Mouse (Mus musculus) regulatory T cell (primary cell): ENCODE results near the gene Akt1.

ENCODE experiments used
- in situ Hi-C: fragments of 300-600 bp; cut with MboI, MseI; formaldehyde crosslinking; loops from one replicate; pipeline ENCODE4 v1.15.1; 2025; ENCODE audit warnings: high pct_unique_total_duplicates

The Akt1 gene

GRCm38 (mm10) chr12:112663303-112663702, 11.4 kb downstream of the Akt1 start:
- in situ Hi-C loops = no loop called here

DNA sequence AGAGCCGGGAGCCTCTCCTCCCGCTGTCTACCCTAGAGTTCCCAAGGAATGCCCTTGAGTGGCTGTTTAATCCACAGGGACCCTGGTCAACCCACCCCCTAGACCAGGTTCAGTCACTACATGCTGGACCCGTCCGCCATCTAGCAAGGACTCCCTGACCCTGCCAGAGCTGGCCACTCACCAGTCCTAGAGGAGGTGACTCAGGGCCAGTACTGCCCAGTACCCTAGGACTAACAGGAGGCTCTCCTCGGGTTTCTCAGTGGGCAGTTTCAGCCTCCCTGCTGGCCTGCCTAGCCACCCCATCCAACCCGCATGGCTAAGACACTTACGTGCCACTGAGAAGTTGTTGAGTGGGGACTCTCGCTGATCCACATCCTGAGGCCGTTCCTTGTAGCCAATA, 12.8 kb downstream of the Akt1 start:
- in situ Hi-C loops = no loop called here

GRCm38 (mm10) chr12:112661327-112661605, 13.4 kb downstream of the Akt1 start:
- in situ Hi-C loops = no loop called here

- in situ Hi-C loops = no loop called here
Observed at GRCm38 (mm10) chr12:112660576-112661326, 13.9 kb downstream of the Akt1 start.

- in situ Hi-C loops = loop anchor here (5.0 kb wide), 1 partner anchor 48 kb away; no protein-coding TSS in a partner anchor
Observed at GRCm38 (mm10) chr12:112659109-112659508, 15.6 kb downstream of the Akt1 start.

- in situ Hi-C loops = loop anchor here (5.0 kb wide), 1 partner anchor 49 kb away; no protein-coding TSS in a partner anchor
Observed at GRCm38 (mm10) chr12:112658619-112659018, 16.1 kb downstream of the Akt1 start.

DNA sequence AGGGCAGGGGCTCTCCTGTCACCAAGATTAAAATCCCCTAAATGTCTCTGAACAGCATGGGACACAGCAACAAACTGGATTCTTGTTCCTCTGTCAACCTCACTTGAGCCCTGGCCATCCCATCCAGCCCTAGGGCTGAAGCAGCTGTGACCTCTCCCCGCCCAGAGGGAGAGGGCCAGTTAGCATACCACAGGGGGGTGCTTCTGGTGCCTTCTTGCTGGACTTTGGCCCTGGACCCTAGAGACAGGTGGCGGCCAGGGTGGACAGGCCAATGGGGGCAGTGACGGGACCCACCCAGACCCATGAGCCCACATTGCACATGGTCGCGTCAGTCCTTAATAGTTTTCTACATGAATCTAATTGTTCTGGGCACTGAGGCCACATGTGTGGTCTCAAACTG, 20.6 kb downstream of the Akt1 start:
- in situ Hi-C loops = no loop called here

- in situ Hi-C loops = no loop called here
Observed at GRCm38 (mm10) chr12:112653157-112653824, 21.4 kb downstream of the Akt1 start.

DNA sequence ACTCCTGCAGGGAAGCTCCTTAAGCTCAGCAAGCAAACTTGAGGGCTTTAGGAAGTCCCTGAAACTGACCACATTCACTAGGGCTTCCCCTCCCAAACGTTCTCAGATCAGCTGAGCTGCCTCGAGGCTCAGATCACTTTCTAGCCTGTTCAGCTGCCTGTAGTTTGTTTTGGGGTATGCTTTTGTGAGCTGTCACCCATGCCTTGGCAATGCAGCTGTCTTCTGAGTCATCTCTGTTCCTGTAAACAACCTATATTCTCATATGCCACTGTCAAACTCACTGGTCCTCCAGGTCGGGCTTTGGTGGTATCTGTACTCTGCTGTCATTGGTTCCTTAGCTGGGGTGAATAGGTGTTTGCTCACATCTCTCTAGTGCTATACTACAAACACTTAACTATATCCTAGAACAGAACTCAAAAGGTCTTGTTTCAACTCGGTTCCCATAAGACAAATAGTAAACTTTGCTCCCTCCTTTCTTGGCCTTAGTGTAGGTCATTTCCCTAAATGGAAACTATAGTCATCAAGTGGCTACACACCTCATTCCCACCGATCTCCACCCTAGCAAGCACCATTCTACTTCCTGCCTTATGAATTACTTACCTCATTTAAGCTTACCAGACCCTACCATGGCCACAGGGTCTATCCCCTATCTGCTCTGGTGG, 22.8 kb downstream of the Akt1 start:
- in situ Hi-C loops = no loop called here

- in situ Hi-C loops = no loop called here
Observed at GRCm38 (mm10) chr12:112648081-112648480, 26.6 kb downstream of the Akt1 start.

GRCm38 (mm10) chr12:112646139-112646538, 28.5 kb downstream of the Akt1 start:
- in situ Hi-C loops = no loop called here

DNA sequence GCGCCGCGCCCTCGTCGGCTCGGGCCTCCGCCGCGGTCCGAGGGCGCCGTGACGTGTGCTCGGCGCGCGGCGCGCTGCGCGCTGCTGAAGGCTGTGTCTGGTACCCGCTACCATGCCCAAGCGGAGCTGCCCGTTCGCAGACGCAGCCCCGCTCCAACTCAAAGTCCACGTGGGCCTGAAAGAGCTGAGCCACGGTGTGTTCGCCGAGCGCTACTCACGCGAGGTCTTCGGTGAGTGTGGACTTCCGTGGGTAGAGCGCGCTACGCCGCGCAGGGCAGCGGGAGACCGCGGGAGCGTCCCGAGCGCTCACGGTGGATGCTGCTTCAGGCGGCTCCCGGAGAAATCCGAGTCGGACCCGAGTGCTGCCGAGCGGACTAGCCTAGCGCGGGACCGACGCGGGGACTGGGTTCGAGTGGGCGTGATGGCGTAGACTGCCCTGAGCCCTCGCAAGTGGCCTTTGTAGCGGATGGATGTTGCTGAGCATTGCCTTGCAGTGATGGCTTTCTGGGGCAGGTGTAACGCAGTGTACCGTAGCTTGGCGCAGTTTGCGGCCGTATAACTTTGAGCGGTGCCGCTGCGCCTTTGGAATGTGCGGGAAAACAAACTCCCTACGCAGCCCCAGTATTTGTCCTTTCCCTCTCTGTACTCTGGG, 29.7 kb downstream of the Akt1 start:
- in situ Hi-C loops = no loop called here

DNA sequence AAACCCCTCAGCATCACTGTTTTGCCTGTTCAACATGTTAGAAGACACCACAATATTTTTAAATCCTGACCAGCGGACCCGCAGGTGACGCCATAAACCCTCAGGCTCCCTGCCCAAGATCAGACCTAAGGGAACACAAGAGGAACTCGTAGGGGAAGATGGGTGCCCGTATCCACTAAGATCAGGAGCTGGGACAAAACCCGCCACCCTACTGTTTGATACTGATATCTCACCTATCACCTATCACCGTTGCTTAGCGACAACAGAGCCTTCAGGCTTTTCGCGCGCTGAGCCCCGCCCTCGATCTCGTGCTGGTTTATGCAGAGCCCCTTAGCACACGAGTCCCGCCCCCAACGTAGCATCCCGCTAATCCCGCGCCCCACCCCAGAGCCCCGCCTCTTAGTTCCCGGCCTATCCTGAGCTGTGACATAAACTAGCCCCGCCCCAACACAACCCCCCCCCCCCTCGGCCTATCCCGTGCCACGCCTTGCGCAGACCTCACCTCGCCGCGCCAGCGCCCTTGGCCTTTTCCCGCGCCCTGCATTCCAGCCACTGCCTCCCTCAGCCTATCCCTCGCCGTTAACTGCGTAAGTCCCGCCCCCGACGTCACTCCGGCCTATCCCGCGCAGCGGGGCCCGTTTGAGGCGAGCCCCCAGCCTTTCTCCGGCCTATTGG, 30.4 kb downstream of the Akt1 start, which contains the start of gene Siva1:
TSS of gene Siva1 (plus strand) at position 500 of the 675 bp plus-strand sequence.
- in situ Hi-C loops = no loop called here

DNA sequence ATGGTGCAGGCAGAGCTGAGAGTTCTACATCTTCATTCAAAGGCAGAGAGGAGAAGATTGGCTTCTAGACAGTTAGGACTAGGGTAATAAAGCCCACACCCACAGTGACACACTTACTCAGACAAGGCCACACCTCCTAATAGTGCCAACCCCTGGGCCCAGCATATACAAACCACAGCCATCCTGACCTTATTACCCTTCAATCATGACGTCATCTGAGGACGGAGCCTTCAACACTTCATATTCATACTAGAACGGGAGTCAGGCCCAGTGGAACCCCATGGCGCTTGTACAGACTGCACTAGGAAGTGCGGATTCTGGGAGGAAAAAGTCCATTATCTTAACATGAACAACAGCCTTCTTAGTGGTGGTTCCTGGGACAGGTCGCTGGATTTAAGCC, 31.6 kb downstream of the Akt1 start:
- in situ Hi-C loops = no loop called here

- in situ Hi-C loops = no loop called here
Observed at GRCm38 (mm10) chr12:112639526-112639925, 35.2 kb downstream of the Akt1 start.

GRCm38 (mm10) chr12:112633686-112634085, 41.0 kb downstream of the Akt1 start:
- in situ Hi-C loops = no loop called here

GRCm38 (mm10) chr12:112632907-112633306, 41.8 kb downstream of the Akt1 start:
- in situ Hi-C loops = no loop called here

- in situ Hi-C loops = no loop called here
Observed at GRCm38 (mm10) chr12:112632084-112632777, 42.5 kb downstream of the Akt1 start.

GRCm38 (mm10) chr12:112631472-112631871, 43.2 kb downstream of the Akt1 start:
- in situ Hi-C loops = no loop called here

DNA sequence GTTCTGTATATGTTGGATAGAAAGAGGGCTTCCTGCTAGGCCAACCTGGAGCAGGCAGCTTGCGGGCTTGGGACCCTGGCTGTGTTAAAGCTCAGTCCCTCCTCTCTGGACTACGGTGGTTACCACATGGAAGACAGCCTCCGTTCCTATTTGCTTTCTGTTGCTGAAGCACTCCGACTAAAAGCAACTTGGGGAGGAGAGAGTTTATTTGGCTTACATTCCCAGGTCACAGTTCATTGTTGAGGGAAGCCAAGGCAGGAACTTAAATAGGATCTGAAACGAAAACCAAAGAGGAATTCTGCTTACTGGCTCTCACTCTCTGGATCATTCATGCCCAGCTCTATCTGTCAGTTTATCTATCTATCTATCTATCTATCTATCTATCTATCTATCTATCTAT, 43.9 kb downstream of the Akt1 start:
- in situ Hi-C loops = no loop called here

GRCm38 (mm10) chr12:112630029-112630428, 44.7 kb downstream of the Akt1 start:
- in situ Hi-C loops = no loop called here
